Mouse (Mus musculus) megakaryocyte progenitor cell, adult 5-6 weeks (primary cell): ENCODE data around the gene Fam213b. TPM values are rescaled to one million over a fixed set of nuclear protein-coding genes. Genes with fewer than 3 reads are reported as not detected.

Source experiments
- ATAC-seq: replicated peaks from 2 replicates; pipeline ENCODE4 v1.8.0; 2016; ENCODE audit warnings: mild to moderate bottlenecking, moderate TSS enrichment, inconsistent platforms; ENCODE audit not compliant: poor library complexity
- total RNA-seq, 2 experiments: library from RNA; stranded (forward) in 1 of 2; stranded (reverse) in 1 of 2; fragments of 157-497, 149-512 nt in 1 of 2; fragments of 200-1000 nt in 1 of 2; gene quantifications; 2 replicates each; pipeline versions ENCODE4 v1.2.3 to v1.2.4; 2015 to 2017

Gene Fam213b
- total RNA-seq, 2 experiments from 2014 or later = 5.6 TPM

DNA sequence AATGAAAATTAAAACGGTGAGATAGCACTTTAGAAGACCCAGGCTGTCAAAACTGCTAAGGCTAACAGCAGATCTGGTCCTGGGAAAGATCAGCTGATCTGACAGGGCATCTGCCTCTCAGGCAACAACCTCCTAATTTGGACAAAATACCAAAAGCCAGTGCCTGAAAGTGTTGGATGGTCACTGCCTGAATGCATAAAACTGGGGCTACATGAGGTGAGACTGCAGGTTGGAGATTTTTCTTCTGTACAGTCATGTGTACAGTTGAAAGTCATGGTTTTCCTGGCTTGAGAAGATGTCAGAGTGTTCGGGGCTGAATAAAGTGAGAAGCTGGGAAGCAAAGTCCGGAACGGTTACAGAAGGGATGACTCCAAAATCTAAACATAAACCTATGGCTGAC is 45.1 kb downstream of the Fam213b start:
- no peak for ATAC-seq

DNA sequence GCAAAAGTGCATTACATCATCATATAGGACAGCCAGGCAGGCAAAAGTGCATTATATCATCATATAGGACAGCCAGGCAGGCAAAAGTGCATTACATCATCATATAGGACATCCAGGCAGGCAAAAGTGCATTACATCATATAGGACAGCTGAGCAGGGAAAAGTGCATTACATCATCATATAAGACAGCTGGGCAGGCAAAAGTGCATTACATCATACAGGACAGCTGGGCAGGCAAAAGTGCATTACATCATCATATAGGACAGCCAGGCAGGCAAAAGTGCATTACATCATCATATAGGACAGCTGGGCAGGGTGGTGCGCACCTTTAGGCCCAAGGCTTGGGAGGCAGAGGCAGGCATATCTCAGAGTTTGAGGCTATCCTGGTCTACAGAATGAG is 46.2 kb downstream of the Fam213b start:
- no peak for ATAC-seq

Other genes with a start within 250 kb of the Fam213b start
- not detected in 2 replicates for gene Actrt2, start 231.3 kb downstream of the Fam213b start, total RNA-seq (2015)
- not detected in 2 replicates for gene Actrt2, start 231.3 kb downstream of the Fam213b start, total RNA-seq (2017)
- gene Ttc34, start 61.7 kb downstream of the Fam213b start, total RNA-seq (2015) = not detected in 2 replicates
- not detected in 2 replicates for gene Ttc34, start 61.7 kb downstream of the Fam213b start, total RNA-seq (2017)
- not detected in 2 replicates for gene Mmel1, start 29.6 kb downstream of the Fam213b start, total RNA-seq (2015)
- not detected in 2 replicates for gene Mmel1, start 29.6 kb downstream of the Fam213b start, total RNA-seq (2017)
- gene Tnfrsf14, start 29.4 kb upstream of the Fam213b start, total RNA-seq (2015) = 68.4 and 89.8 TPM in 2 replicates
- 58.3 and 68.2 TPM in 2 replicates for gene Tnfrsf14, start 29.4 kb upstream of the Fam213b start, total RNA-seq (2017)
- gene Hes5, start 61.8 kb upstream of the Fam213b start, total RNA-seq (2015) = 0.64 and 0.67 TPM in 2 replicates
- 0.24 and 4.5 TPM in 2 replicates for gene Hes5, start 61.8 kb upstream of the Fam213b start, total RNA-seq (2017)
- gene Pank4, start 65.0 kb upstream of the Fam213b start, total RNA-seq (2015) = 28.0 and 43.9 TPM in 2 replicates
- 24.6 and 24.8 TPM in 2 replicates for gene Pank4, start 65.0 kb upstream of the Fam213b start, total RNA-seq (2017)
- not detected in 2 replicates for gene Plch2, start 157.6 kb upstream of the Fam213b start, total RNA-seq (2015)
- gene Plch2, start 157.6 kb upstream of the Fam213b start, total RNA-seq (2017) = not detected in 2 replicates
- 5.5 and 6.0 TPM in 2 replicates for gene Pex10, start 167.9 kb upstream of the Fam213b start, total RNA-seq (2015)
- gene Pex10, start 167.9 kb upstream of the Fam213b start, total RNA-seq (2017) = 13.8 and 18.8 TPM in 2 replicates
- gene Rer1, start 187.2 kb upstream of the Fam213b start, total RNA-seq (2015) = 123 and 145 TPM in 2 replicates
- 118 and 126 TPM in 2 replicates for gene Rer1, start 187.2 kb upstream of the Fam213b start, total RNA-seq (2017)
- 0.47 and 0.81 TPM in 2 replicates for gene Morn1, start 187.4 kb upstream of the Fam213b start, total RNA-seq (2015)
- gene Morn1, start 187.4 kb upstream of the Fam213b start, total RNA-seq (2017) = 1.7 and 3.6 TPM in 2 replicates